Mouse (Mus musculus) embryo, embryonic 10 days (tissue): ENCODE results near the gene Syde2.
A peak's percentile ranks its signal among the peaks of the same experiment; 100 is the strongest.
"Not testable (repeated sequence)": the region's sequence is repeated elsewhere in the genome, so short reads cannot be mapped to it uniquely, and the experiment has no call there.

Experiments
- DNase-seq: peaks from one replicate; pipeline ENCODE4 v3.0.0-alpha.2; 2015; ENCODE audit warnings: low spot score

Syde2 gene

GRCm38 (mm10) chr3:145966806-145967205 is 20.9 kb upstream of the Syde2 start:
- DNase-seq: no peak

DNA sequence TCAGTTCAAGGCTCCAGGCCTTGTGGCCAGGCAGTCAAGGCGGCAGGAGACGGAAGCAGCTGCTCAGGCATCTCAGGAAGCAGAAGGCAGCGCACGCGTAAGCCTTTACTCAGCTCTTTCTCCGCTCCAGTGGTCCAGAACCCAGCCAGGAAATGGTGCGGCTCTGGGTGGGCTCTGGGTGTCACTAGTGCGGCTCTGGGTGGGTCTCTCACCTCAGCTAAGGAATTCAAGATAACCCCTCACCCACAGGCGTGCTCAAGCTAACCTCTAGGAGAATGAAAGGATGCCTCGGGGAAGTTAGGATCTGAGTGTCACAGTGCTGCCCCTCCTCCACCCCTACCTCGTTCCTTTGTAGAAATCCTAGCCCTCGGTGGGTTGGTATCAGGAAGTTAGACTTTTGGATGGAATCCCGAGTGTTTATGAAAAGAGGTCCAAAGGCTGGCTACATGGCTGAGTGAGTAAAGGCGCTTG is 18.6 kb upstream of the Syde2 start:
- peak; percentile 41 for DNase-seq

GRCm38 (mm10) chr3:145971501-145971900 is 16.2 kb upstream of the Syde2 start:
- no peak for DNase-seq

- DNase-seq: no peak
These were observed 12.7 kb upstream of the Syde2 start for GRCm38 (mm10) chr3:145974986-145975385.

DNA sequence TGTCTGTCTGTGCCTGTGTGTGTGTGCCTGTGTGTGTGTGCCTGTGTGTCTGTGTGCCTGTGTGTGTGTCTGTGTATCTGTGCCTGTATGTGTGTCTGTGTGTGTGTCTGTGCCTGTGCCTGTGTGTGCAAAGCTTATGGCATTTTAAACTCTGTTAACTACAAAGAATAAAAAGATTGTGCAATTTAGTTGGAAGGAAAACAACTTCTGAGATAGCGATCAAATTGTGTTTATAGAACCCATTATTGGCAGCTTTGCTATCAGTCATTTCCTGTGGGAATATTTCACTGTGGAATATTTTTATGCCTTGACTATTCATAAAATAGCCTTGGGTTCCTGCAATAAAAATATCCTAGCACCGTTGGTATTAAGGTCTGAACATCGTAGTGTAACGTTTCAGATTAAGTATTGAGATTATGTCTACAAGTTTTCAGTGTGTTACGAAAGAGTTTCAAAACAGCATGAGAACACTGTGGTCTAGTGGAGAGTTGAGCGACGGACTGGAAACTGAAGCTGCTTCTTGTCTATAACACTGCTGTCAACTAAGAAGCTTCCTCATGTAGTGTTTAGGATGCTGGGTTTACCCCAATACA is 2.2 kb upstream of the Syde2 start:
- no peak for DNase-seq

GRCm38 (mm10) chr3:145986317-145987001 is 1.2 kb upstream of the Syde2 start:
- no peak for DNase-seq

DNA sequence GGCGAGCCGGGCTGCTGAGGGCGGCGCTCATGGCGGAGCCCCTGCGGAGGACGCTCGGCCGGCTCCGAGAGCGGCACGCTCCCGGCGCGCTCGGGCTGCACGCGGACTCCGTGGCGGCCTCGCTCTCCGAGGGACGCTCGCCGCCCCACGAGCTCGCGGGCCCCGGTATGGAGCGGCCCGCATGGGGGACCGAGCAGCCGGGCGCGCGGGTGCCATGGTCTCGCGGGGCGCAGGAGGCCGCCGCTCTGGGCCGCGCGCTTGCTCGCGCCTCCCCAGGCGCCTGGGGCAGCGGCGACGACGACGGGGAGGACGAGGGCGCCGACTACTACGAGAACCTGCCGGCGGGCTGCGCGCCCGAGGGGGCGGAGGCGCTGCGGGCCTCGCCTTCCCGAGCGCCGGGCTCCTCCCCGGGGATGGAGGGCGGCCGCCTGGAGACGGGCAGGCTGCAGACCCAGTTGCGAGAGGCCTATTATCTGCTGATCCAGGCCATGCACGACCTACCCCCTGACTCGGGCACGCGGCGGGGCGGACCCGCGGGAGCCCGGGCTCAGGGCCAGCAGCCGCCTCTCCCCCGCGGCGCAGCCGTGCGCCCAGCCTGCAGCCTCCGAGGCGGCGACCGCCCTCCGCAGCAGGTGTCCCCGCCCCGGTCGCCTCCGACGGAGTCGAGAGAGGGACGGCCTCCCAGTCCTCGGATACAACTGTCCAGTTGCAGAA is 457 bp downstream of the Syde2 start:
- DNase-seq: peak; percentile 44

DNA sequence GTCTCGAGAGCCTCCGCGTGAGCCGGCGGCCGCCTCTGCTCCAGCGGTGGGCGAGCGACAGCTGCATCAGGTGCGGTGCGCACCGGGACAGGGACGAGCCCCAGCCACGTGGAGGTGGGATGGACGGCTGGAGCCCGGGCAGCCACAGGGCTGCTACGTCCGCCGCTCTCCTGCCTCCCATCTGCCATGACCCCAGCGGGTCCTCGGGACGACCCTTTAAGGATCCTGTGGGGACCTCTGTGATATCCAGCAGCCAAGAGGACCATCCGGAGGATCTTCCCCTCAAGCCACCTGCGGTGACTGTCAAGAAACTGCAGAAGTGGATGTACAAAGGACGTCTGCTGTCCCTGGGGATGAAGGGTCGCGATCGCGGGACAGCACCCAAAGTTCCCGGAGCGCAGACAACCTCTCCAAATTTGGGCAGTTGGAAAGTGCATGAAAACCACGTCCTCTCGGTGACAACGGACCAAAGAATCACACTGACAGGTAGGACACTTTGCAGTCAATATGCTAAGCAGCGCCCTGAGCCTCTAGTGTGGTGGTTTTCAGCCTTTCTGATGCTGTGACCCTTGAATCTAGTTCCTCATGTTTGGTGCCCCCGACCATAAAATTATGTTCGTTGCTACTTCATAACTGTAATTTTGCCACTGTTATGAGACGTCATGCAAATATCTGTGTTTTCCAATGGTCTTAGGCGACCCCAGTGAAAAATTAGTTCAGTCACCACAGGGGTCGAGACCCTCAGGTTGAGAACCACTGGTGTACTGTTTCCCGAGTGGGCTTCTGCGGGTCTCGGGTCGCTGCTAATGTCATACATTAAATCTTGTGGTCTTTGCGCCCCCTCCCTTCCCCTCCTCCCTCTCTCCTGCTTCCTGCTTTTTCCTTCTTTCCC is 1.3 kb downstream of the Syde2 start:
- DNase-seq: peak; percentile 44

DNA sequence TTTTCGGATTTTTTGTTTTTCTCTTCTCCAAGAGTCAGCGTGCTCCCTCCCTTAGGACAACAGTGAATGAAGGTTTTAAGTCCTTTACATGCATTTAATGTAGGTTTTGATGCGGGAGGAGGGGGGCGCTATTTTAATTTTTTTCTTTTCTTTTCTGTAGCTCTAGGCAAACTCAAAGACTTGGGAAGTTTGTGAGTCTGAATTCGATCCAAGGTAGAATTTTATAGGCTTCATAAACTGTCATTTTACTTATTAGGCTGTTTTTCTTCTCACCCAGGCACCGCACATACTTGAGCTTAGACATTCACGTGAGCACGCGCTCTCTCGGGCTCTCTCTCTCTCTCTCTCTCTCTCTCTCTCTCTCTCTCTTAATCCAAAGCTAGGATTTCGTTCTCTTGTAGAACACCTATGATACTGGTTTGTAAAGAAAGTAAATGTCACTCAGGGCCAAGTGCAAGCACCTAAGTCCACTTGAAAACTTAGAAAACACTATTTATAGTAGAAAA is 2.0 kb downstream of the Syde2 start:
- peak; percentile 35 for DNase-seq

- no peak for DNase-seq
These were observed 3.5 kb downstream of the Syde2 start for GRCm38 (mm10) chr3:145991130-145991529.

- no peak for DNase-seq
These were observed 4.5 kb downstream of the Syde2 start for GRCm38 (mm10) chr3:145991976-145992730.

GRCm38 (mm10) chr3:145992796-145993195 is 5.1 kb downstream of the Syde2 start:
- DNase-seq: no peak

DNA sequence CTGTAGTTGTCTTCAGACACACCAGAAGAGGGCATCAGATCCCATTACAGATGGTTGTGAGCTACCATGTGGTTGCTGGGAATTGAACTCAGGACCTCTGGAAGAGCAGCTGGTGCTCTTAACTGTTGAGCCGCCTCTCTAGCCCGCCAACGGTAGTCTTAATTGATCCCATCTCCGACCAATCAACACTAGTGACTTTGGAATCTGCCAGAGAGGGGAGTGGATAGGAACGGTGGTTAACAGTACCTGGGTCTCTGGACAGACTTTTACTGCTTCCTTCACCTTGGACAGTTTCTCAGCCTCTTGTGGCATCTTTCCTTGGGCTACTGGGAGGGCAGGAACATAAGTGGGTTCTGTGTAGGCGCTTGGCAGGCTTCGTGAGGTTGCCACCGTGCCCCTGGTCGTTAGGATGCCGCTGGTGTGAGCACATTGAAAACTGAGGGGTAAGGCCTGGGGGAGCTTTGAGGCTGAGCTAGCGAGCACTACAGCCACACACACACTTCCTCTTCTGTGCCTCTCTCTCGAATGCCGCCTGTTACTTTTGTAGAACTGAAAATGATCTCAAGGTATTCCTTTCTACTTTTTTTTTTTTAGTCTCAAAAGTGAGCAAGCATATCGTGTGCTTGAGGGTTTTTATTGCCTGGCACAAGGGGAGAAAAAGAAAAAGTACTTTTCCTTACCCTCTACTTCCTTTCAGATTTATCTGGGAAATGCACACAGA is 6.0 kb downstream of the Syde2 start:
- DNase-seq: no peak

- DNase-seq: no peak
These were observed 7.8 kb downstream of the Syde2 start for GRCm38 (mm10) chr3:145995489-145995888.

GRCm38 (mm10) chr3:145996539-145996938 is 8.9 kb downstream of the Syde2 start:
- not testable (repeated sequence) for DNase-seq

DNA sequence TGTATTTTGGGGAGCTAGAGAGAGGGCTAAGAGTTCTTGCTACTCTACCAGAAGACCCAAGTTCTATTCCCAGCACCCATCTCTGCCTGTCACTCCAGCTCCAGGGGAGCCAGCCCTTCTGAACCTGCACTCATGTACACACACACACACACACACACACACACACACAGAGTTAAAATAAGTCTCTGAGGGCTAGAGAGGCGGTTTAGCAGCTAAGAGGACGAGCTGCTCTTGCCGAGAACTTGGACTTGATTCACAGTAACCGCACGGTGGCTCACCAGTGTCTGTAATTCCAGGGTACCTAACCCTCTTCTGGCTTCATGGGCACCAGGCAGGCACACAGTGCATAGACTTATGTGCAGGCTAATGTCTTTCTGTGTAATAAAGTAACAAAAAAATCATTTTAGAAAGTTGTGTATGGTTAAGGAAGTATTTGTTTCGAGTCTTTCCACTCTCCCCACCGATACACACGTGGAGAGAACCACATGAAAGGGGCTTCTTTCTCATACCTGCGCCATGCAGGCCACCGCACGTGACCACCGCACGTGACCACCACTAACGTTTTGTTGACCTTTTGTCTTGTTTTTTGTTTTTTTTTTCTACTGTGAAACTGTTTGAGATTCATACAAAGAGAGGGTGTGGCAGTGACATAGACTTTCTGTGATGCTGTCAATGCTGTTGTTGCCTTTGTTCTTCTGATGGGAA is 16.8 kb downstream of the Syde2 start:
- DNase-seq: no peak

- DNase-seq: no peak
These were observed 20.2 kb downstream of the Syde2 start for GRCm38 (mm10) chr3:146007872-146008271.

- peak; percentile 52 for DNase-seq
These were observed 22.4 kb downstream of the Syde2 start for GRCm38 (mm10) chr3:146009859-146010645.

DNA sequence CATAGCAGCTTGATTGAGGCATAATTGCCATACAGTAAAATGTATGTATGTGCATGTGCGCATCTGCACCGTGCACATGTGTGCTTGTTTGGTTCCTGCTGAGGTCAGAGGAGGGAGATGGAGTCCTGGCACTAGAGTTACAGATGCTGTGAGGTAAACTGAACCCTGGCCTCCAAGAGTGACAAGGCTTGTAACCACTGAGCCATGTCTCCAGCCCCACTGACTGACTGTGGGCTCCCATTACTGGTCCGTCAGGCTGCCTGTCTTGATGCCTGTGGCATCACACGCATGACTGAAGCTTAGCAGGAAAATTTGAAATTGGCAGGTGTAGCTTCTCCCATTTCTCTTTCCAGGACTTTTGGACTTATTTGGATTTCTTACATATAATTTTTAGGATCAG is 23.1 kb downstream of the Syde2 start:
- DNase-seq: no peak
